ENCODE assay signal across 10 mouse cellular contexts in genomic region chr1:126152217-126152616, GRCm38 (mm10).
A peak's percentile ranks its signal among the peaks of the same experiment; 100 is the strongest.
DNase-seq lines count a peak whose midpoint lies in the region; ATAC-seq and TF ChIP-seq lines count a peak whose summit lies in the region.
"Had no signal": no experiment of that assay in that cellular context is flagged by ENCODE, and none has a peak within 500 bp of the region (broad histone marks: within the 10 kb centered on the region; RNA-seq: fewer than 3 reads in every experiment).

No protein-coding gene starts in this region.

- no peak overlapping the region for H3K4me3 ChIP-seq in hindbrain, embryonic 15.5 days
- H3K4me3 ChIP-seq in hindbrain, embryonic 13.5 days = no peak overlapping the region
- H3K4me3 ChIP-seq in forebrain, postnatal 0 days (ENCODE audit: low read depth, low read length) = no peak overlapping the region
- no peak overlapping the region for H3K4me3 ChIP-seq in intestine, embryonic 15.5 days (replicated peaks)

- 74% methylated on average over 6 of the region's 6 CpGs for WGBS in hindbrain, embryonic 15.5 days
- WGBS in hindbrain, embryonic 13.5 days = 86% methylated on average over 6 of the region's 6 CpGs
- WGBS in forebrain, postnatal 0 days = 64% methylated on average over 6 of the region's 6 CpGs
- WGBS in intestine, embryonic 15.5 days = 82% methylated on average over 6 of the region's 6 CpGs

- no peak overlapping the region for H3K27ac ChIP-seq in hindbrain, embryonic 15.5 days (replicated peaks)
- H3K27ac ChIP-seq in hindbrain, embryonic 13.5 days = no peak overlapping the region
- no peak overlapping the region for H3K27ac ChIP-seq in forebrain, postnatal 0 days (ENCODE audit: low read depth, low read length)
- H3K27ac ChIP-seq in intestine, embryonic 15.5 days = no peak overlapping the region
- H3K27ac ChIP-seq: liver, embryonic 14.5 days had no signal

- 0 out of 2 replicates have a peak, but pooled peaks have one; percentile 13 for TF ChIP-seq CTCF in forebrain, postnatal 0 days (IDR thresholded peaks at IDR 0.05; ENCODE audit: low read depth)

- H3K36me3 ChIP-seq in hindbrain, embryonic 15.5 days = no peaks in the 10 kb centered on the region
- H3K36me3 ChIP-seq in hindbrain, embryonic 13.5 days = no peaks in the 10 kb centered on the region
- H3K36me3 ChIP-seq in forebrain, postnatal 0 days (ENCODE audit: insufficient read depth) = no peaks in the 10 kb centered on the region
- H3K36me3 ChIP-seq in intestine, embryonic 15.5 days = no peaks in the 10 kb centered on the region

- H3K9ac ChIP-seq in hindbrain, embryonic 15.5 days = no peak overlapping the region
- no peak overlapping the region for H3K9ac ChIP-seq in hindbrain, embryonic 13.5 days
- H3K9ac ChIP-seq in forebrain, postnatal 0 days = no peak overlapping the region
- no peak overlapping the region for H3K9ac ChIP-seq in intestine, embryonic 15.5 days
- H3K9ac ChIP-seq: liver, embryonic 14.5 days had no signal

- no peak overlapping the region for H3K4me2 ChIP-seq in hindbrain, embryonic 15.5 days
- H3K4me2 ChIP-seq in hindbrain, embryonic 13.5 days = no peak overlapping the region
- H3K4me2 ChIP-seq in forebrain, postnatal 0 days (ENCODE audit: low read depth) = no peak overlapping the region
- H3K4me2 ChIP-seq in intestine, embryonic 15.5 days (replicated peaks) = no peak overlapping the region

- peak; percentile 13 to 19 for DNase-seq in adrenal gland, postnatal 36 days
- peak; percentile 30 for DNase-seq in forebrain, postnatal 0 days
- DNase-seq in lung, postnatal 14 days = peak; percentile 11
- DNase-seq in kidney, postnatal 14 days = no peak
- DNase-seq: kidney, postnatal 36 days had no signal

- H3K9me3 ChIP-seq in hindbrain, embryonic 15.5 days = no peaks in the 10 kb centered on the region
- no peaks in the 10 kb centered on the region for H3K9me3 ChIP-seq in hindbrain, embryonic 13.5 days
- H3K9me3 ChIP-seq in forebrain, postnatal 0 days (ENCODE audit: low read length) = no peaks in the 10 kb centered on the region
- no peaks in the 10 kb centered on the region for H3K9me3 ChIP-seq in intestine, embryonic 15.5 days

- no peaks in the 10 kb centered on the region for H3K4me1 ChIP-seq in hindbrain, embryonic 15.5 days (replicated peaks)
- H3K4me1 ChIP-seq in hindbrain, embryonic 13.5 days (replicated peaks) = no peaks in the 10 kb centered on the region
- H3K4me1 ChIP-seq in forebrain, postnatal 0 days (ENCODE audit: insufficient read depth) = peaks cover 9% of the 10 kb centered on the region
- no peaks in the 10 kb centered on the region for H3K4me1 ChIP-seq in intestine, embryonic 15.5 days (replicated peaks)

- H3K27me3 ChIP-seq in hindbrain, embryonic 15.5 days = no peaks in the 10 kb centered on the region
- H3K27me3 ChIP-seq in hindbrain, embryonic 13.5 days = no peaks in the 10 kb centered on the region
- H3K27me3 ChIP-seq in forebrain, postnatal 0 days (ENCODE audit: insufficient read depth, low read length) = no peaks in the 10 kb centered on the region
- no peaks in the 10 kb centered on the region for H3K27me3 ChIP-seq in intestine, embryonic 15.5 days (replicated peaks)

- ATAC-seq in hindbrain, embryonic 15.5 days (ENCODE audit: low FRiP score, low read depth) = peak; percentile 56
- ATAC-seq in hindbrain, embryonic 13.5 days (ENCODE audit: low FRiP score) = no peak
- peak; percentile 58 for ATAC-seq in forebrain, postnatal 0 days
- no peak for ATAC-seq in megakaryocyte-erythroid progenitor cell, adult 5-6 weeks (replicated peaks; ENCODE audit: low FRiP score, low TSS enrichment, poor library complexity, severe bottlenecking)
- no peak for ATAC-seq in intestine, embryonic 15.5 days

Comparison
In these comparisons a context has a peak if more than half of its experiments do, and no peak if none do; other contexts are left out.
1. ATAC-seq: peak in hindbrain, embryonic 15.5 days (single experiment) and forebrain, postnatal 0 days (single experiment); none in hindbrain, embryonic 13.5 days (single experiment), megakaryocyte-erythroid progenitor cell, adult 5-6 weeks (single experiment) and intestine, embryonic 15.5 days (single experiment).